Mouse (Mus musculus) lung, embryonic 15.5 days (tissue): ENCODE data around the gene Stk32b. TPM values are rescaled to one million over a fixed set of nuclear protein-coding genes. Genes with fewer than 3 reads are reported as not detected.

Experiments used
- ATAC-seq: fragments of 200-750 bp; cut with Nextera tagmentation; 2 replicates; pipeline ENCODE4 v1.8.0; 2017; ENCODE audit warnings: moderate number of reproducible peaks, borderline replicate concordance; ENCODE audit not compliant: low FRiP score, low TSS enrichment; ENCODE audit errors: extremely low read depth
- H3K27ac ChIP-seq: fragments of 300-500 bp; sonication (generic); 2 replicates; pipeline ENCODE4 v1.5.1; 2015; ENCODE audit warnings: moderate library complexity, mild to moderate bottlenecking, inconsistent platforms
- H3K27me3 ChIP-seq: fragments of 300-500 bp; sonication (generic); 2 replicates; pipeline ENCODE4 v1.6.1; 2015; ENCODE audit warnings: inconsistent platforms
- H3K36me3 ChIP-seq: fragments of 300-500 bp; sonication (generic); 2 replicates; pipeline ENCODE4 v1.6.1; 2015; ENCODE audit warnings: inconsistent platforms
- H3K4me1 ChIP-seq: fragments of 300-500 bp; sonication (generic); 2 replicates; pipeline ENCODE4 v1.6.1; 2015; ENCODE audit warnings: inconsistent platforms
- H3K4me2 ChIP-seq: fragments of 300-500 bp; sonication (generic); 2 replicates; pipeline ENCODE4 v1.6.1; 2015; ENCODE audit warnings: inconsistent platforms, mild to moderate bottlenecking, moderate library complexity
- H3K4me3 ChIP-seq: fragments of 300-500 bp; sonication (generic); 2 replicates; pipeline ENCODE4 v1.5.1; 2015; ENCODE audit warnings: mild to moderate bottlenecking, inconsistent platforms
- H3K9ac ChIP-seq: fragments of 300-500 bp; sonication (generic); 2 replicates; pipeline ENCODE4 v1.6.1; 2015; ENCODE audit warnings: inconsistent platforms
- H3K9me3 ChIP-seq: fragments of 300-500 bp; sonication (generic); 2 replicates; pipeline ENCODE4 v1.6.1; 2016; ENCODE audit warnings: inconsistent platforms
- WGBS: fragments of 180-500 bp; shearing (Covaris S2); methylation state at CpG from one replicate; pipeline ENCODE4 v1.1.7; 2015; 5-methylcytosine and 5-hydroxymethylcytosine counted together
- polyA plus RNA-seq: library from polyadenylated mRNA; unstranded; fragments of >200 nt; fragmentation: Nextera tagmentation; extraction: Ambion mirVana; gene quantifications from 2 replicates; pipeline ENCODE4 v1.2.1, GENCODE M21; 2015

The Stk32b gene
- polyA plus RNA-seq, 1 experiment from 2014 or later, result 0.45 TPM

GRCm38 (mm10) chr5:37586071-37586470 lies 130.9 kb downstream of the Stk32b start:
- no peak overlapping the region for H3K9ac ChIP-seq
- H3K27ac ChIP-seq, result no peak overlapping the region
- H3K27me3 ChIP-seq, result no peaks in the 10 kb centered on the region
- no peaks in the 10 kb centered on the region for H3K36me3 ChIP-seq
- no peak for ATAC-seq
- H3K9me3 ChIP-seq, result no peaks in the 10 kb centered on the region
- H3K4me3 ChIP-seq, result no peak overlapping the region
- WGBS, result 72% methylated on average over 6 of the region's 6 CpGs
- no peak overlapping the region for H3K4me2 ChIP-seq
- no peaks in the 10 kb centered on the region for H3K4me1 ChIP-seq

DNA sequence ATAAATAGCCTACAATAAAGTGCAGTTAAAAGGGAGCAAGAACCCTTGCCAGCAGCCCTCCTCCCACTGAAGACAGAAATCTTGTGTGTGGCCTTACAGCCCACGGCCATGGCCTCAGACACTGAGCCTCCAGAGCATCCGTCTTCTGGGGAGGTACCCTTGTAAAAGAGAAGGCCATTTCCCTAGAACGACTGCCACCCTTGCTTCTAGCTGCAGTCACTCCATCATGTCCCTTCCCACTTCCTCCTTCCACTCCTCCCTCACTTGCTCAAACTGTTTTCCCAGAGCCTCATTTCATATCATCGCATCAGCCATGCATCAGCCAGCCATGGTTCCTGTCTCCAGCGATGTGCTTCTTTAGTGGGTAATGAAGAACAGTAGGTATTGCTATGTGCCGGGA lies 141.5 kb downstream of the Stk32b start:
- H3K4me1 ChIP-seq, result no peaks in the 10 kb centered on the region
- no peaks in the 10 kb centered on the region for H3K9me3 ChIP-seq
- no peak overlapping the region for H3K9ac ChIP-seq
- ATAC-seq, result no peak
- H3K4me3 ChIP-seq, result no peak overlapping the region
- H3K27me3 ChIP-seq, result no peaks in the 10 kb centered on the region
- WGBS, result 55% methylated on average over 6 of the region's 6 CpGs
- no peaks in the 10 kb centered on the region for H3K36me3 ChIP-seq
- H3K4me2 ChIP-seq, result no peak overlapping the region
- no peak overlapping the region for H3K27ac ChIP-seq

DNA sequence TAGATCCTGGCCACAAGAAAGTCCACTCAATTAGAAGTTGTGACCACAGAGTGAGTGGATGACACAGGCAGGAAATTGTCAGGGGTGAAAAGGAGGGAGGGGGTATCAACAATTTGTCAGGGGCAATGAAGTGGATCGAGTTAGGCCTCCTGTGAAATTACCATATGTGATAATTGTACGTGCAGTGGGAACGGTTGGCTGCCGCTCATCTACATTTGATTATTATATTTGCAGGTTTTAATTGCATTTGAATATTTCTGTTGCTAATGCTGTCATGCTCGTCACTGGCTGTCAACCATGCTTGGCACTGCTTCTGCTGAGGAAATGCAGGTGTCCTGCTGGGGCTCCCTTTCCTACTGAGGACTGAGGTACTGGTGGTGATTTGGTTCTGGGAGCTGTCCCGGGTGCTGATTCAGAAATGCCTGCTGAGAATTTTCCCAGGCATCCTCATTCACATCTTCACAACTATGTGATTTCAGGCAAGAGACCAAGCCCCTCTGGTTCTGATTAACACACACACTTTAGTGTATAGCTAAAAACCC lies 159.6 kb downstream of the Stk32b start:
- H3K9me3 ChIP-seq, result no peaks in the 10 kb centered on the region
- H3K27ac ChIP-seq, result no peak overlapping the region
- H3K4me3 ChIP-seq, result no peak overlapping the region
- H3K27me3 ChIP-seq, result no peaks in the 10 kb centered on the region
- H3K4me2 ChIP-seq, result no peak overlapping the region
- H3K4me1 ChIP-seq, result no peaks in the 10 kb centered on the region
- no peak for ATAC-seq
- no peaks in the 10 kb centered on the region for H3K36me3 ChIP-seq
- no peak overlapping the region for H3K9ac ChIP-seq
- 61% methylated on average over 6 of the region's 6 CpGs for WGBS

GRCm38 (mm10) chr5:37554231-37554630 lies 162.7 kb downstream of the Stk32b start:
- 85% methylated on average over 4 of the region's 4 CpGs for WGBS
- no peak overlapping the region for H3K27ac ChIP-seq
- H3K4me2 ChIP-seq, result no peak overlapping the region
- no peaks in the 10 kb centered on the region for H3K9me3 ChIP-seq
- no peak overlapping the region for H3K4me3 ChIP-seq
- H3K9ac ChIP-seq, result no peak overlapping the region
- no peak for ATAC-seq
- H3K4me1 ChIP-seq, result no peaks in the 10 kb centered on the region
- H3K36me3 ChIP-seq, result no peaks in the 10 kb centered on the region
- no peaks in the 10 kb centered on the region for H3K27me3 ChIP-seq

DNA sequence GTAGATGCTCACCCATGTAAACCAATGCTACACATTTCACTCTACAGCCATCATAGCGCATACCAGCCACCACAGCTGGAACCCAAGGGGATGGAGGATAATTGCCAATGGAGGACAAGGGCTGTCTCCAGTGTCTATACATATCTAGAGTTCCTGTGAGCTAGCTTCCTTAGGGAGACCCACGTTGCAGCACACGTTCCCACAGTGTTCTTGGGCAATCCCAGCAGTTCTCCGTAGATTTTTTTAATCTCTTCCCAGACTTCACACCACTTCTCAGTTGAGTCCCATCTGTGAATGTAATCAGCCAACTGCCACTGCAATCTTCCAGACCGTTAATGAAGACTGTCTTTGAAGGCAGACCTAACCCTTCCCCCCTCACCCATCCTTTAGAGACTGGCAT lies 165.3 kb downstream of the Stk32b start:
- Histone ChIP-seq H3K36me3 (no peaks in the 10 kb centered on the region), H3K4me3 (no peak overlapping the region), H3K27me3 (no peaks in the 10 kb centered on the region), H3K9ac (no peak overlapping the region), H3K27ac (no peak overlapping the region), H3K9me3 (no peaks in the 10 kb centered on the region), H3K4me2 (no peak overlapping the region), H3K4me1 (no peaks in the 10 kb centered on the region)
- 77% methylated on average over 5 of the region's 5 CpGs for WGBS
- no peak for ATAC-seq

DNA sequence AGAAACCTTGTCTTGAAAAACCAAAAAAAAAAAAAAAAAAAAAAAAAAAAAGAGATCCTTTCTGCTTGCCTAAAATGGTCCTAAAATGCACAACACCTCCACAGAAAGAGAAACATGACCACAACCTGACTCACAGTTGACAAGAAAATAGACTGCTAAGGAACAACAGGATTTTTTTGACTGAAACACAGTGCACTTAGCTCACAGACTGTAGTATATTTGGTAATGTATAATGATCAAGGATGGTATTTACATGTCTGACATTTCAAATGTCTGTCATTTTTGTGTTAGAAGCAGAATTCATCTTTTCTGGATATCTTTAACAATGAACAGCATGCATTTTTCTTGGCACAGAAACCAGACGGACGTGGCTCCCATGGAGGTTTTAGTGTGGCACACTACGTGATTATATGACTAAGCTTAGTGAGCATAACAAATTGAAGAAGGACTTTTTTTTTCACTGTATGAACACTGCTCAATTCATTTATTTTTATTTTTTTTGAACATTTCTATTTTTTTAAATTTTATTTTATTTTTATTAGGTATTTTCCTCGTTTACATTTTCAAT lies 181.2 kb downstream of the Stk32b start:
- Histone ChIP-seq H3K4me1 (no peaks in the 10 kb centered on the region), H3K4me2 (no peak overlapping the region), H3K27ac (no peak overlapping the region), H3K36me3 (no peaks in the 10 kb centered on the region), H3K27me3 (no peaks in the 10 kb centered on the region), H3K9me3 (no peaks in the 10 kb centered on the region), H3K4me3 (no peak overlapping the region), H3K9ac (no peak overlapping the region)
- no peak for ATAC-seq
- 79% methylated on average over 4 of the region's 4 CpGs for WGBS

GRCm38 (mm10) chr5:37535227-37535626 lies 181.7 kb downstream of the Stk32b start:
- Histone ChIP-seq H3K4me3 (no peak overlapping the region), H3K4me1 (no peaks in the 10 kb centered on the region), H3K27me3 (no peaks in the 10 kb centered on the region), H3K27ac (no peak overlapping the region), H3K4me2 (no peak overlapping the region), H3K36me3 (no peaks in the 10 kb centered on the region), H3K9ac (no peak overlapping the region), H3K9me3 (no peaks in the 10 kb centered on the region)
- no peak for ATAC-seq
- WGBS, result 68% methylated on average over 5 of the region's 5 CpGs

- ATAC-seq, result no peak
- H3K4me3 ChIP-seq, result no peak overlapping the region
- no peaks in the 10 kb centered on the region for H3K9me3 ChIP-seq
- no peaks in the 10 kb centered on the region for H3K4me1 ChIP-seq
- H3K4me2 ChIP-seq, result no peak overlapping the region
- no peaks in the 10 kb centered on the region for H3K27me3 ChIP-seq
- H3K27ac ChIP-seq, result no peak overlapping the region
- H3K9ac ChIP-seq, result no peak overlapping the region
- no peaks in the 10 kb centered on the region for H3K36me3 ChIP-seq
- 69% methylated on average over 5 of the region's 5 CpGs for WGBS
Measured at GRCm38 (mm10) chr5:37525363-37525762, 191.6 kb downstream of the Stk32b start.

DNA sequence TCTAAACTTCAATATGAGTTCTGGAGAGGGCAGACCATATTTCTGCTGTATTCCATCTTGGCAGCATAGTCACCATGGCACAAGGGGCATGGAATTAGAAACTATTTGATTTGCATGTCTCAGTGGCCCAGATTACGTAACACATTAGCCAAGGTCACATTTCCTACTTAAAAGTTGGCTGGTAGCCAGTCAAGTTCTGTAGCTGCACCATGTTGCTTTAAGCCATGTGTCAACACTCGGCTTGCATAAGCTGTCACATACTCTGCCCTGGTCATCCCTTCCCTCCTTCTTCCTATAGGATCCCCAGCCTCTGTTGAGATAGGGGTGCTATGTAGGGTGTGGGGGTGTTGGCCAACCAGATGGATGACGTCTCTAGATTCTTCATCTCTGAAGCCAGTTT lies 196.5 kb downstream of the Stk32b start:
- 0 out of 2 replicates have a peak, but pooled peaks have one; percentile 49 for ATAC-seq
- 37% methylated on average over 3 of the region's 3 CpGs for WGBS

DNA sequence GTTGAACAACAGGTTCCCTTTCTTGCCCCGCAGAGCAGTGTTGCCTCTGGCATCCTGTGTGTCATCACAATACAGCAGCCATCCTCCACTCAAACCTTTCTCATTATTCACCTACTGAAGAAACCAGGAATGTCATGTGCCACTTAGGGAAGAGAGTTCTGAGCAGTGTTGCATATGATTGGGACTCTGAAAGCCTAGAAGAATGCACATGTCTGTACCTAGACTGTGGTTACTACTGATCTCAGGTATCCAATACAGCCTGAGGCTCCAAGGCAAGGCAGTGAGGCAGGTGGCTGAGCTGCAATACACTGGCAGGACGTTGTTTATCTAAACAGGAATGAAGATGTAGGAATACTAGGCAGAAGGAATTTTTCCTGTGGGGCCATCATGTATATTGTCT lies 204.5 kb downstream of the Stk32b start:
- Histone ChIP-seq H3K4me2 (no peak overlapping the region), H3K36me3 (no peaks in the 10 kb centered on the region), H3K9ac (no peak overlapping the region), H3K27me3 (no peaks in the 10 kb centered on the region), H3K9me3 (no peaks in the 10 kb centered on the region), H3K27ac (no peak overlapping the region), H3K4me3 (no peak overlapping the region), H3K4me1 (no peaks in the 10 kb centered on the region)
- 24% methylated on average over 2 of the region's 2 CpGs for whole genome bisulfite sequencing
- ATAC-seq, result no peak

More for the DNA sequence above, 196.5 kb downstream of the Stk32b start:
- Histone ChIP-seq H3K4me3 (no peak overlapping the region), H3K27me3 (no peaks in the 10 kb centered on the region), H3K36me3 (no peaks in the 10 kb centered on the region), H3K9me3 (no peaks in the 10 kb centered on the region), H3K4me1 (no peaks in the 10 kb centered on the region), H3K4me2 (no peak overlapping the region), H3K27ac (no peak overlapping the region), H3K9ac (no peak overlapping the region)

DNA sequence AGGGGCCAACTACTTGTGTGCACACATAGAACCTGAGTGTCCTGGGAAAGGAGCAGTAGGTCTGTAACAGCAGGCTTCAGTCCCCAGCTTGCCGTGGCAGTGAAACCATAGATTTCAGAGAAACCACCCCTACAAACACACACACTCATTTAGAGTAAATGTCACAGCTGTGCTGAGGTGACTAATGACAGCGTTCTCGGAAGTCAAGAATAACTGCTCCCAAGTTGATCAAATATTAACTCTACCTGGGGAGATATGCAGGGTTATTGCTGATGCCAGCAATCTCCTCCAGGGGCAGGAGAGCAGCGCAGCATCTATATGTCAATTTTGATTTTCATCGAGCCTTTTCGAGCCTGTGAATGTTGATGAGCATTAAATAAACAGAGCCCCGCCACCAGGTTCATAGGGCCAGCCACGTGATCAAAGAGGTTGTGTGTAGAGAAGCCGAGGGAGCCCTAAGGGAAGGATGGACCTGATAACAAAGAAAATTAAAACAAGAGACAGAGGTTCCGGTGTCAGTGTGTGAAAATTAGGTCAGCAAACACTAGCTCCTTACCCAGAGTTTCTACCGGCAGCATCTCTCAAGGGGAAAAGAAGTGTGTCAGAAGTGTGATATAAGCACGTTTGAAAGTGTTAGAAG lies 210.0 kb downstream of the Stk32b start:
- H3K9me3 ChIP-seq, result no peaks in the 10 kb centered on the region
- ATAC-seq, result no peak
- H3K9ac ChIP-seq, result no peak overlapping the region
- H3K4me2 ChIP-seq, result no peak overlapping the region
- H3K27me3 ChIP-seq, result no peaks in the 10 kb centered on the region
- H3K4me3 ChIP-seq, result no peak overlapping the region
- no peaks in the 10 kb centered on the region for H3K36me3 ChIP-seq
- H3K27ac ChIP-seq, result no peak overlapping the region
- H3K4me1 ChIP-seq, result no peaks in the 10 kb centered on the region
- WGBS, result 28% methylated on average over 12 of the region's 12 CpGs

DNA sequence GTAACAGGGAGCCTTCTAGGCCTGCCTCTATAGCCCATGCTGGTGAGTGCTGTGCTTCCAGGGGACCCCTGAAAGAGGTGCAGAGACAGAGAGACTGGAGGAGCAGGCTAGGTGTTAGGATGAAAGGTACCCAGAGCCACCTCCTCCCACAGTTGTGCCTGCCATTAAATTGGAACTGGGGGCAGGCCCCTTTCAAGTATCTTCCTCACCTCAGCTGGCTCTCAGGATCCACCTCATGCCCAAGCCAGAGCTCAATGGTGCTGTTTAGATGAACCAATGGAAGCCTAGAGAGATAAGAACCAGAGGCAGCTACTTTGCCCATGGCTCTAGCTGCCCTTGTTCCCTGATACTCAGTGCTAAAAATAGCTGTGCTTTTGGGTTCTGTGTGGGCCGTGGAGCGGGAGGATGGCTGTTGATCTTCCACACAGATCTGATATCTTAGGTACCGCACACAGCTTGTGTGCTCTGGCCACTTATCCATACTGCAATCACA lies 221.9 kb downstream of the Stk32b start:
- Histone ChIP-seq H3K9me3 (no peaks in the 10 kb centered on the region), H3K27ac (no peak overlapping the region), H3K4me1 (no peaks in the 10 kb centered on the region), H3K9ac (no peak overlapping the region), H3K4me2 (no peak overlapping the region), H3K4me3 (no peak overlapping the region), H3K36me3 (no peaks in the 10 kb centered on the region), H3K27me3 (no peaks in the 10 kb centered on the region)
- no peak for ATAC-seq
- 65% methylated on average over 3 of the region's 3 CpGs for WGBS
